Mouse (Mus musculus): ENCODE results near the gene Aspdh. TPM values are rescaled to one million over a fixed set of nuclear protein-coding genes. Genes with fewer than 3 reads are reported as not detected.
A peak's percentile ranks its signal among the peaks of the same experiment; 100 is the strongest.

Aspdh gene
- polyA plus RNA-seq, 1 experiment: not detected

DNA sequence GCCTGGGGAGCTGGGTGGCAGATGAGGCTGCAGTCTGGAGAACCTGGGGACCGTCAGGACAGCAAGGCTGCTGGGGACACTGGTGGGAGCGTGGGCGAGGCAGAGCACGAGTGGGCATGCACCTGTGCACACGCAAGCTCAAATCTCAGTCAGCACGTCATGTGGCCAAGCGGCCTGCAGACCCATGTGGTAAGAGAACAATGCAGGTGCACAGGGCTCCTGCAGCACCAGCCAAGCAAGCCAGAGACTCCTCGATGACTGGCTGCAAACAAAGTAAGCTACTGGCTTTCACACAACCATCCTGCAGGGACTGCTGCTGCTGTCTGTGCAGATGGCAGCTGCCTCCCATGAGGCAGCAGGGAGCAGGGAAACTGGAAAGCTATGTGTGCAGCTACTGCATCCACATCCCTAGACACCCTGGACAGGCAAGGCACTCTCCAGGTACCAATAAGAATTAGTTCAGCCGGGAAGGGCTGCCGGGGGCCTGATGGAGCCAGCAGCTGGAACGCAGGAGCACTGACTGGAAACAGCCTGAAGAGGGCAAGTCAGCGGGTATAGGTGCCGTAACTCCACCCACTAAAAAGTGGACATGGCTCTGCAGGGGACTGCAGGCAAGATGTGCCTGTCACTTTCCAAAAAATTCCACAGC lies 21.9 kb downstream of the Aspdh start:
- Histone ChIP-seq H3K27ac (ENCODE audit: insufficient read depth, low read length) (no peak overlapping the region), H3K4me1 (ENCODE audit: control insufficient read depth, insufficient read depth, low read length) (no peaks in the 10 kb centered on the region), H3K4me3 (ENCODE audit: insufficient read depth, low read length) (no peak overlapping the region)
- no peak for TF ChIP-seq CTCF (IDR thresholded peaks at IDR 0.05; ENCODE audit: borderline replicate concordance, insufficient read depth, low read length)
- TF ChIP-seq POLR2A (IDR thresholded peaks at IDR 0.05; ENCODE audit: low read depth, low read length): no peak

DNA sequence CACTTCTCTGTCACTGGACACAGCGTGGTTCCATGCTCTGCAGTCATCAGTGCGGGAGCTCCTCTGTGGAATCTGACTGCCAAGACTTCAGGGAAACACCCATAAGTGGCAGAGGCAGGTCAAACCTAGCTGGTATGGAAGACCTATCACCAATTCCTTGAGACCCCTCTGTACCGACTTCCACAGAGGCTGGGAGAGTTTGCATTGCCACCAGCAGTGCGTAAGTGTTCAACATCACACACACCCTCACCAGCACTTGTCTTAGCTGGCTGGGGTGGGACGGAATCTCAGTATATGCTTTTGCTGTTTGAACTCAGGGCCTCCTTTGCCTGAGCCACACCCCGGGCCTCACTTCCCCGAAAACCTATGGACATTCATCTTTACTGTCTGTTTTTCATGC lies 22.7 kb downstream of the Aspdh start:
- no peak for TF ChIP-seq POLR2A (IDR thresholded peaks at IDR 0.05; ENCODE audit: low read depth, low read length)
- no peak for TF ChIP-seq CTCF (IDR thresholded peaks at IDR 0.05; ENCODE audit: borderline replicate concordance, insufficient read depth, low read length)
- H3K27ac ChIP-seq (ENCODE audit: insufficient read depth, low read length): no peak overlapping the region
- no peak overlapping the region for H3K4me3 ChIP-seq (ENCODE audit: insufficient read depth, low read length)
- H3K4me1 ChIP-seq (ENCODE audit: control insufficient read depth, insufficient read depth, low read length): no peaks in the 10 kb centered on the region

DNA sequence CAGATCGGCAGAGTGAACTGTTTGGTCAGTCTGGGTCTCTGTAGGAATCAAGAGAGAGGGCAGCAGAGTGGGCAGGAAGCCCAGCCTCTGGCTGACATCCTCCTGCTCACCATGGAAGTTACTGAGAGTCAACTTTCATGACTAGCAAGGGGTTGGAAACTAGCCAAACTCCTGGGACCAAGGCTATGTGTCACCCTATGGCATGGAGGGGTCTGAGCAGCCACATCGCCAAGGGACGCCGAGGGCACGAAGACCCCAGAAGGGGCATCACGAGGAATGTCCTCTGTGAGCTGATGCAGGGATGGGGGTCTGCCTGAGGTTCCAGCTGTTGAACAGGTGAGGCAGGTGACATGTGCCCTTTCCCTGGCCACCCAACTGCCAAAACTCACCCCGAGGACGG lies 23.4 kb downstream of the Aspdh start:
- H3K4me3 ChIP-seq (ENCODE audit: insufficient read depth, low read length): no peak overlapping the region
- no peak for TF ChIP-seq POLR2A (IDR thresholded peaks at IDR 0.05; ENCODE audit: low read depth, low read length)
- TF ChIP-seq CTCF (IDR thresholded peaks at IDR 0.05; ENCODE audit: borderline replicate concordance, insufficient read depth, low read length): no peak
- H3K27ac ChIP-seq (ENCODE audit: insufficient read depth, low read length): no peak overlapping the region
- no peaks in the 10 kb centered on the region for H3K4me1 ChIP-seq (ENCODE audit: control insufficient read depth, insufficient read depth, low read length)

DNA sequence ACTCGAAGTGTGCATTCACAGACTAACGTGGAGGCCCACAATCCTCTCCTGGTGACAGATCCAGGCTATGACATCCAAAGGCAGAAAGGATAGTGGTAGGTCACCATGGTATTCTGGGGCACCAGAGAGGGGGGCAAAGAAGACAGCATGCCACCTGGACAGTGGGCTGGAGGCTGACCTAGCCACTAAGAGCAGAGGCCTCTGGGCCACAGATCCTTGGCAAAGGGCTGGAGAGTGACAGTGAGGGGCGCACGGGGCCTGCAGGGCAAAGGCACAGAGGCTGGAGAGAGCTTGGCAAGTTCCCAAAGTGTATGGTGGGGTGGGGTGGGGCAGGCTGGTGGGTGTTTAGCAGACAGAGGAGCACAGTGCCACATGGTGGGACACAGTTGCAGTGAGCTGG lies 25.1 kb downstream of the Aspdh start:
- Histone ChIP-seq H3K4me1 (ENCODE audit: control insufficient read depth, insufficient read depth, low read length) (peaks cover 3% of the 10 kb centered on the region; the same call in 1 of the 2 replicates), H3K4me3 (ENCODE audit: insufficient read depth, low read length) (no peak overlapping the region), H3K27ac (ENCODE audit: insufficient read depth, low read length) (no peak overlapping the region)
- TF ChIP-seq POLR2A (IDR thresholded peaks at IDR 0.05; ENCODE audit: low read depth, low read length): no peak
- no peak for TF ChIP-seq CTCF (IDR thresholded peaks at IDR 0.05; ENCODE audit: borderline replicate concordance, insufficient read depth, low read length)

DNA sequence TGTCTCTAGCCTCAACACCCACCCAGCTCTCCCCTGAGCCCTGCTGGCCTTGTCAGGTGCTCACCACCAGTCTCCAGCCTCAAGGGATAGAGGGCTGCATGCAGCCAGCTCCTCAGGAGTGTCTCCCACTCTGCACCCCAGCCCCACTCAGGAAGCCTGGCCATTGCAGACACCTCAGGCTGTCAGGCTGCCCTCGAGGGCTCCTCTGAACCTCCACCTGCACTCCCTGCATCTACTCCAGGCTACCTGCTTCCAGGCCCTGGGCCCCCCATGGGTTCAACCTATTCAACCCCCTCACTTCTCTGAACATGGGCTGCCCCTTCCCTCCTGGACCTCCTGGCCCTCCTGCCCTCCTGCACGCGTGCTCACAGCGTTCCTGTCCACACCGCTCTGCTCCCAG lies 26.2 kb downstream of the Aspdh start:
- Histone ChIP-seq H3K27ac (ENCODE audit: insufficient read depth, low read length) (no peak overlapping the region), H3K4me3 (ENCODE audit: insufficient read depth, low read length) (no peak overlapping the region), H3K4me1 (ENCODE audit: control insufficient read depth, insufficient read depth, low read length) (peaks cover 6% of the 10 kb centered on the region; the same call in 1 of the 2 replicates)
- TF ChIP-seq POLR2A (IDR thresholded peaks at IDR 0.05; ENCODE audit: low read depth, low read length) (no peak), CTCF (IDR thresholded peaks at IDR 0.05; ENCODE audit: borderline replicate concordance, insufficient read depth, low read length) (no peak)

DNA sequence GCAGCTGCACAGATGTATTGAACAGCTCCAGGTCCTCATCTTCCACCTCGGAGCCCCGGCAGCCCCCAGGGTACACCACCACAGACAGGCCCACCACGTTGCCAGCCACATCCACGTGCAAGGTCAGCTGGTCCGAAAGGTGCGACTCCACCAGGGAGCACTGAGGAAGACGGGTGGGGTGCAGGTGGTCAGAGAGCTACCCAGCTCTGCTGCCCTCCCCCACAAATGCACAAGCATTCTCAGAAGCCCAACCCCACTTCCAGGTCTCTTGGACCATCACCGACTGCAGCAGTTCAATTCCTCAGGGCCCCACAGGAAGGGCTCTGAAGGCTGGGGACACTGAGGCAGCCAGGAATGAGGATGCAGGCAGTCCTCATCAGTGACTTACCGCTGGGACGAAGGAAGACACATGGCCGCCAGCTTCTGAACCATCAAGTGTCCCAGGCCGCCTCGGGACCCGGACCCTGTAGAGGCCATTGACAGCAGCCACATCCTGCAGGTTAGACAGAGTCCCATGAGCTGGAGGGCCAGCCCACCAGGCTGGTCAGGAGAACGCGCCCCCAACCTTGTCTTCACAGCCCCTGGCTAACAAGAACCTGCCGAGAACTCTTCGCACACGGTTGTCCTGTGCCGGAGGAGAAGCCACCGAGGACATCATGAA lies 27.1 kb downstream of the Aspdh start:
- no peak overlapping the region for H3K27ac ChIP-seq (ENCODE audit: insufficient read depth, low read length)
- H3K4me1 ChIP-seq (ENCODE audit: control insufficient read depth, insufficient read depth, low read length): peaks cover 6% of the 10 kb centered on the region; the same call in 1 of the 2 replicates
- TF ChIP-seq CTCF (IDR thresholded peaks at IDR 0.05; ENCODE audit: borderline replicate concordance, insufficient read depth, low read length) (no peak), POLR2A (IDR thresholded peaks at IDR 0.05; ENCODE audit: low read depth, low read length) (no peak)
- no peak overlapping the region for H3K4me3 ChIP-seq (ENCODE audit: insufficient read depth, low read length)

DNA sequence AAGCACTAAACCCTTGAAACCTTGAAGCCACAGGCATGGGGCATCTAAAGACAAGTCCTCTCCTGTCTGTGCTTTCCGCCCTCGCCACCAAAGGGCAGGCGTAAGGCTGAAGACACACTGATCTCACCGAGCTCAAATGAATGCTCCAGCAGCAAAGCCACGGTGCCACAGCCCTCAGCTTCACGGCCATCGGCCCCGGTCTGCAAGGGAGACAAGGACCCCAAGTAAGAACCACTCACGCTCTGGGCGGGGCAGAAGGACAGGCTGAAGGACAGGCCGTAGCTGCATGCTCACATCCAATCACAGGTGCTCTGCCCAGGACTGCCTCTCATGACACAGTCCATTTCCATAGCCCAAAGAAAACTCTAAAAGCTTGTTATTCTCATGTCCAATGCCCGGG lies 29.5 kb downstream of the Aspdh start:
- H3K27ac ChIP-seq (ENCODE audit: insufficient read depth, low read length): no peak overlapping the region
- H3K4me1 ChIP-seq (ENCODE audit: control insufficient read depth, insufficient read depth, low read length): peaks cover 6% of the 10 kb centered on the region; the same call in 1 of the 2 replicates
- TF ChIP-seq POLR2A (IDR thresholded peaks at IDR 0.05; ENCODE audit: low read depth, low read length): no peak
- TF ChIP-seq CTCF (IDR thresholded peaks at IDR 0.05; ENCODE audit: borderline replicate concordance, insufficient read depth, low read length): no peak
- H3K4me3 ChIP-seq (ENCODE audit: insufficient read depth, low read length): no peak overlapping the region

DNA sequence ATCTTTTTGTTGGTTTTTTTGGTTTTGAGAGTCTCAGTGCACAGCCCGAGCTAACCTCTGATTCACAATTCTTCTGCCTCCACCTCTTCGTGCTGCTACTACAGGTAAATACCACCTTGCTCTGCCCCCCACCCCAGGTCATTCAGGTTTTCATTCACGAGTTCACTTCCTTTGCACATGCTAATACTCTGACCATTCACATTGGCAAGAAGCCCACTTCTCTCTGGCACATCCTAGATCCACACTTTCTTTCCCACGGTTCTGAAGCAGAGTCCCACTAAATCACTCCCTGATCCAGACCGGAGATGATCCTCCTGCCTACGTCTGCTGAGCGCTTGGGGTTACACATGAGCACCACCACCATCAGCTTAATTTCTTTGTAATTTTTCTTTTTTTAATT lies 29.9 kb downstream of the Aspdh start:
- H3K4me3 ChIP-seq (ENCODE audit: insufficient read depth, low read length): peak overlapping the region; percentile 59
- H3K4me1 ChIP-seq (ENCODE audit: control insufficient read depth, insufficient read depth, low read length): peaks cover 6% of the 10 kb centered on the region; the same call in 1 of the 2 replicates
- H3K27ac ChIP-seq (ENCODE audit: insufficient read depth, low read length): no peak overlapping the region
- TF ChIP-seq CTCF (IDR thresholded peaks at IDR 0.05; ENCODE audit: borderline replicate concordance, insufficient read depth, low read length) (no peak), POLR2A (IDR thresholded peaks at IDR 0.05; ENCODE audit: low read depth, low read length) (no peak)

DNA sequence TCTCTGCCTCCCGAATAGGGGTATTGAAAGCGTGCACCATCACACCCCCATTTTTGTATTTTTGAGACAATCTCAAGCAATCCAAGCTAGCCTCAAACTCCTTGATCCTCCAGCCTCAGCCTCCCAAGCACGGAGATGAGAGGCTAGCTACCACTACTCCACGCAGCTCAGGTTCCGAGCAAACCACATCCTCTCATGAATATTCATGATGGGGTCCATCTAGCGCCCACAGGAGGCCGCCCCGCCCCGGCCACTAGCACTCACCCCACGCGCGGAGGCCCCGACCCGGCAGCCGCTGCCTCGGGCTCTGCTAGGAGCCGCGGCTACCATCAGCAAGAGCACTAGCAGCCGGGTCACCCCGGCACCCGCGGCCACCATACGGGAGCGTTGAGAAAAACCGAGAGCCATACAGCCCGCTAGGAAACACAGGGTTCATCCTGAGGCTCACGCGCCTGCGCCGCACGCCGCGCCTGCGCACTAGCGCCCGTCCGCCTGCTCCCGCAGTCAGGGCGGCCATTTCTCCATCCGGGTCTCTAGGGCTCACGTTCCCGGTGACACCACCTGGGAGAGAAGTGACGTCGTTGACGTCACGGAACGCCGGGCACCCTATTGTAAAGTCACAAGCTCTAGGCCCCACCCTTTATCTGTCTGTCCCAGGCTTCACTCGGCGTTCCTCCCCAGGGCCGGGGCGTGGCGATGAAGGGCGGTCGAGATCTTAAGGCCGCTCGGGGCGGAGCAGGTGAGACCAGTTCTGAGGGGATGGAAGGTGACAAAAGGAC lies 31.0 kb downstream of the Aspdh start, which contains the start of the genes Emc10 and Fam71e1:
Gene Emc10, minus strand, starts transcription at position 538 of the 779 bp plus-strand sequence.
Gene Fam71e1, plus strand, starts transcription at position 590 of the 779 bp plus-strand sequence.
- Histone ChIP-seq H3K27ac (ENCODE audit: insufficient read depth, low read length) (peak within 1 kb of the TSS; percentile 73), H3K4me3 (ENCODE audit: insufficient read depth, low read length) (peak within 1 kb of the TSS; percentile 78), H3K4me1 (ENCODE audit: control insufficient read depth, insufficient read depth, low read length) (peaks cover 6% of the 10 kb centered on the region; the same call in 1 of the 2 replicates)
- TF ChIP-seq CTCF (IDR thresholded peaks at IDR 0.05; ENCODE audit: borderline replicate concordance, insufficient read depth, low read length) (no peak), POLR2A (IDR thresholded peaks at IDR 0.05; ENCODE audit: low read depth, low read length) (peak; percentile 74)

Data from embryonic fibroblast, embryonic 13.5 days (primary cell).